Mouse (Mus musculus) heart, embryonic 16.5 days (tissue): ENCODE results near the gene Tbcel. TPM values are rescaled to one million over a fixed set of nuclear protein-coding genes. Genes with fewer than 3 reads are reported as not detected.

Experiments
- ATAC-seq: fragments of 200-750 bp; cut with Nextera tagmentation; replicated peaks from 2 replicates; pipeline ENCODE4 v1.8.0; 2017; ENCODE audit warnings: moderate number of reproducible peaks; ENCODE audit not compliant: insufficient read depth, low FRiP score; ENCODE audit errors: extremely low read depth
- H3K27ac ChIP-seq: fragments of 300-500 bp; sonication (generic); 2 replicates; pipeline ENCODE4 v1.5.1; 2014; ENCODE audit warnings: mild to moderate bottlenecking, low read length, control low read depth, moderate library complexity
- H3K27me3 ChIP-seq: fragments of 300-500 bp; sonication (generic); 2 replicates; pipeline ENCODE4 v1.6.1; 2014; ENCODE audit warnings: low read length, mixed read lengths; ENCODE audit not compliant: control insufficient read depth, insufficient read depth
- H3K36me3 ChIP-seq: fragments of 300-500 bp; sonication (generic); 2 replicates; pipeline ENCODE4 v1.6.1; 2014; ENCODE audit not compliant: control insufficient read depth, insufficient read depth
- H3K4me1 ChIP-seq: fragments of 300-500 bp; sonication (generic); 2 replicates; pipeline ENCODE4 v1.6.1; 2014; ENCODE audit warnings: low read length, mixed read lengths; ENCODE audit not compliant: control insufficient read depth, insufficient read depth
- H3K4me2 ChIP-seq: fragments of 300-500 bp; sonication (generic); 2 replicates; pipeline ENCODE4 v1.6.1; 2014; ENCODE audit warnings: low read depth, mild to moderate bottlenecking, control low read depth, low read length
- H3K4me3 ChIP-seq: fragments of 300-500 bp; sonication (generic); 2 replicates; pipeline ENCODE4 v1.5.1; 2014; ENCODE audit warnings: mild to moderate bottlenecking, control low read depth, low read length
- H3K9ac ChIP-seq: fragments of 300-500 bp; sonication (generic); 2 replicates; pipeline ENCODE4 v1.6.1; 2014; ENCODE audit warnings: low read length, control low read depth
- H3K9me3 ChIP-seq: fragments of 300-500 bp; sonication (generic); replicated peaks from 2 replicates; pipeline ENCODE4 v1.6.1; 2016; ENCODE audit warnings: low read length; ENCODE audit not compliant: control insufficient read depth
- WGBS: fragments of 180-500 bp; shearing (Covaris S2); extraction: QIAGEN DNeasy Blood & Tissue Kit; methylation state at CpG from one replicate; pipeline ENCODE4 v1.1.7; 2014; 5-methylcytosine and 5-hydroxymethylcytosine counted together
- polyA plus RNA-seq: library from polyadenylated mRNA; unstranded; fragments of >200 nt; fragmentation: Nextera tagmentation; extraction: Ambion mirVana; gene quantifications from 2 replicates; pipeline ENCODE4 v1.2.1, GENCODE M21; 2015

Gene Tbcel
- polyA plus RNA-seq, 1 experiment from 2014 or later: 2.9 TPM

GRCm38 (mm10) chr9:42520587-42521084, 13.0 kb upstream of the Tbcel start:
- Histone ChIP-seq H3K4me3 (peak overlapping the region; percentile 46), H3K9ac (peak overlapping the region; percentile 55), H3K27me3 (peaks cover 29% of the 10 kb centered on the region), H3K4me2 (peak overlapping the region; percentile 68), H3K4me1 (peaks cover 2% of the 10 kb centered on the region; the same call in 1 of the 2 replicates), H3K27ac (no peak overlapping the region), H3K9me3 (no peaks in the 10 kb centered on the region; the same call in 1 of the 2 replicates), H3K36me3 (no peaks in the 10 kb centered on the region)
- WGBS: 5% methylated on average over 36 of the region's 36 CpGs
- ATAC-seq: peak; percentile 45; the same call in 1 of the 2 replicates

- H3K4me1 ChIP-seq: peaks cover 2% of the 10 kb centered on the region; the same call in 1 of the 2 replicates
- WGBS: 67% methylated on average over 14 of the region's 14 CpGs
- H3K36me3 ChIP-seq: no peaks in the 10 kb centered on the region
- H3K27ac ChIP-seq: no peak overlapping the region
- no peak overlapping the region for H3K4me3 ChIP-seq
- no peaks in the 10 kb centered on the region for H3K9me3 ChIP-seq
- ATAC-seq: no peak
- no peak overlapping the region for H3K4me2 ChIP-seq
- H3K9ac ChIP-seq: no peak overlapping the region
- H3K27me3 ChIP-seq: peaks cover 29% of the 10 kb centered on the region
Measured at GRCm38 (mm10) chr9:42518163-42518562, 10.6 kb upstream of the Tbcel start.

- 74% methylated on average over 5 of the region's 5 CpGs for WGBS
- H3K27ac ChIP-seq: no peak overlapping the region
Measured at GRCm38 (mm10) chr9:42513159-42513558, 5.5 kb upstream of the Tbcel start.

GRCm38 (mm10) chr9:42512312-42512711, 4.7 kb upstream of the Tbcel start:
- Histone ChIP-seq H3K4me1 (no peaks in the 10 kb centered on the region), H3K4me2 (no peak overlapping the region), H3K36me3 (no peaks in the 10 kb centered on the region), H3K27ac (no peak overlapping the region), H3K4me3 (no peak overlapping the region), H3K9ac (no peak overlapping the region), H3K9me3 (no peaks in the 10 kb centered on the region), H3K27me3 (no peaks in the 10 kb centered on the region)
- WGBS: 69% methylated on average over 4 of the region's 4 CpGs
- no peak for ATAC-seq

More at GRCm38 (mm10) chr9:42513159-42513558, 5.5 kb upstream of the Tbcel start:
- Histone ChIP-seq H3K4me1 (no peaks in the 10 kb centered on the region), H3K4me2 (no peak overlapping the region), H3K27me3 (no peaks in the 10 kb centered on the region), H3K4me3 (no peak overlapping the region), H3K9ac (no peak overlapping the region), H3K9me3 (no peaks in the 10 kb centered on the region), H3K36me3 (no peaks in the 10 kb centered on the region)
- ATAC-seq: no peak

GRCm38 (mm10) chr9:42508235-42508634, 626 bp upstream of the Tbcel start:
- 71% methylated on average over 7 of the region's 7 CpGs for WGBS

GRCm38 (mm10) chr9:42507022-42507421, 587 bp downstream of the Tbcel start:
- 35% methylated on average over 1 of the region's 1 CpGs for WGBS
- no peak for ATAC-seq

More at GRCm38 (mm10) chr9:42508235-42508634, 626 bp upstream of the Tbcel start:
- H3K9ac ChIP-seq: no peak overlapping the region
- H3K36me3 ChIP-seq: no peaks in the 10 kb centered on the region
- no peaks in the 10 kb centered on the region for H3K27me3 ChIP-seq
- no peaks in the 10 kb centered on the region for H3K9me3 ChIP-seq
- ATAC-seq: no peak
- no peak overlapping the region for H3K4me3 ChIP-seq
- H3K4me2 ChIP-seq: no peak overlapping the region
- no peak overlapping the region for H3K27ac ChIP-seq
- no peaks in the 10 kb centered on the region for H3K4me1 ChIP-seq

GRCm38 (mm10) chr9:42504971-42505510, 2.6 kb downstream of the Tbcel start:
- no peak for ATAC-seq
- Histone ChIP-seq H3K27me3 (0 out of 2 replicates have a peak, but pooled peaks cover 2% of the 10 kb centered on the region), H3K9me3 (no peaks in the 10 kb centered on the region), H3K4me2 (no peak overlapping the region), H3K27ac (no peak overlapping the region), H3K36me3 (no peaks in the 10 kb centered on the region), H3K4me1 (no peaks in the 10 kb centered on the region), H3K9ac (no peak overlapping the region), H3K4me3 (no peak overlapping the region)
- WGBS: 75% methylated on average over 3 of the region's 3 CpGs

More at GRCm38 (mm10) chr9:42507022-42507421, 587 bp downstream of the Tbcel start:
- Histone ChIP-seq H3K36me3 (no peaks in the 10 kb centered on the region), H3K27me3 (no peaks in the 10 kb centered on the region), H3K27ac (no peak overlapping the region), H3K4me2 (no peak overlapping the region), H3K9ac (no peak overlapping the region), H3K4me3 (no peak overlapping the region), H3K4me1 (no peaks in the 10 kb centered on the region), H3K9me3 (no peaks in the 10 kb centered on the region)

GRCm38 (mm10) chr9:42504559-42504958, 3.0 kb downstream of the Tbcel start:
- Histone ChIP-seq H3K9me3 (no peaks in the 10 kb centered on the region), H3K27ac (no peak overlapping the region), H3K36me3 (no peaks in the 10 kb centered on the region), H3K4me2 (no peak overlapping the region), H3K9ac (no peak overlapping the region), H3K27me3 (0 out of 2 replicates have a peak, but pooled peaks cover 2% of the 10 kb centered on the region), H3K4me1 (no peaks in the 10 kb centered on the region), H3K4me3 (no peak overlapping the region)
- 70% methylated on average over 11 of the region's 11 CpGs for WGBS
- ATAC-seq: no peak

GRCm38 (mm10) chr9:42503709-42504108, 3.9 kb downstream of the Tbcel start:
- no peak for ATAC-seq
- H3K4me2 ChIP-seq: no peak overlapping the region

More at GRCm38 (mm10) chr9:42503709-42504108, 3.9 kb downstream of the Tbcel start:
- Histone ChIP-seq H3K27ac (no peak overlapping the region), H3K36me3 (no peaks in the 10 kb centered on the region), H3K4me1 (no peaks in the 10 kb centered on the region), H3K4me3 (no peak overlapping the region), H3K27me3 (0 out of 2 replicates have a peak, but pooled peaks cover 2% of the 10 kb centered on the region), H3K9ac (no peak overlapping the region), H3K9me3 (no peaks in the 10 kb centered on the region)
- WGBS: 76% methylated on average over 4 of the region's 4 CpGs
